Mouse (Mus musculus) ovary, postnatal 14 days (tissue): ENCODE measurements around the gene Sh3bp5.

Experiments used
- DNase-seq: peaks from one replicate; pipeline ENCODE4 v3.0.0; 2022; ENCODE audit warnings: low spot score

The Sh3bp5 gene

DNA sequence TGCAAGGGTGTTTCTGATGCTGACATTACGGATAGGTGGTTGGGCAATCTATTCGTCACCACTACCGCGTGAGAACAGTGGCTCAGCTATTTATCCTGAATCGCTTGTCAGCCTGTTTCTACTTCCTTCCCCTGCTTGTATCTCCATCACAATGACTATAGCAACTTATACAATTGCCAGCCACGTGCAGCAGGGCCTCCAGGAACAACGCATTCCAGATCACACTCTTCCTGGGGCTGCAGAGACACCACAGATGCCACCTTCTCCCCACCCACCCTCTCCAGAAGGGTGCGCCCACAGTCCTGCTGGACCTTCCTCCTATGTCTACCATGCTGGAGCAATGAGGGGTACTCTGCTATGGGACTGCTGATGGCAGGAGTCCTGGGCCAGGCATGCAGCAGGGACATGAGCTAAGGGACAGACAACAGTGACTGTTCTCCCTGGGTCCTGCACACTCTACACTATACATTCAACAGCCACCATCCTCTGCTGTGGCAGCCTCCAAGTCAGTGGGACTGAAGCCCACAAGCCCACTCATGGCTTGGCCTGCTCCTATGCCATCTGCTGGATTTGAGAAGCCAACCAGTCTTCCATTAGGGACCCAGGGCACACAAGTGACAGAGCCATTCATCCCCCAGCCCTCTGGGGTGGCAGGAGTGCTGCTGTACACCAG, 42.9 kb downstream of the Sh3bp5 start:
- no peak for DNase-seq

- no peak for DNase-seq
These were observed 43.6 kb downstream of the Sh3bp5 start for GRCm38 (mm10) chr14:31392300-31392699.

- no peak for DNase-seq
These were observed 46.3 kb downstream of the Sh3bp5 start for GRCm38 (mm10) chr14:31389421-31390147.

DNA sequence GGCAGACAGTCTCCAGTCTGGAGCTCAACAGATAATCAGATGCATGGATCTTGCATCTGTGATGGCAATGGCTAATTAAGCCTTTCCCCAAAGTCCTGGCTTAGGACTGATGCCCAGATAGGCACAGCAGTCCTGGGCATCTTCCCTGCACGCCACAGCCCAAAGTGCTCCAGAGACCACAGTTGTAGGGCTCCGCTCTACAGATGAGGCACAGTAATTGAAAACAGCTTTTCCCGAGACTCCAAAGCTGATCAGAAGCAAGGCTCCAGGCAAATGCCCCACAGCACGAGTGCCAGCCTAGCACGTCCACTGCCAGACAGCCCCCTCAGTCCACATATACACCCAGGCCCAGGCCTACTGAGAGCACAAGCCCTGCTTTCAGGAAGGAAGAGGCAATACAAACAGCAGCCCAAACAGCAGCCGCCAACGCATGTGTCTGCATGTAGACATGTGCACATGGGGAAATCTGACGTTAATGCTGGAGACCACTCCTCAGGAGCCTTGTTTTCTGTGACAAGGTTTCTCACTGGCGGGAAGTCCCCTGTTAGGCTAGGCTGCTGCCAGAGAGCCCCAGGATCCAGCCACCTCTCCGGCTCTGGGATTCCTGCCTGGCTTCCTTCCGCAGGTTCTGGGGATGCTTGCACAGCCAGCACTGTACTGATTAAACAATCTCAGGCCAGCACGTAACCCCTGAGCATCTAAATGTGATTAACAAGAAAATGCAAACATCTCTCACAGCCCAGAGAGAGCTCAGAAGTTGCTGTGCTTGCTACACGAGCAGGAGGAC, 47.6 kb downstream of the Sh3bp5 start:
- DNase-seq: no peak

- DNase-seq: no peak
These were observed 48.4 kb downstream of the Sh3bp5 start for GRCm38 (mm10) chr14:31387301-31387981.

GRCm38 (mm10) chr14:31385977-31386697, 49.7 kb downstream of the Sh3bp5 start:
- DNase-seq: peak; percentile 81

DNA sequence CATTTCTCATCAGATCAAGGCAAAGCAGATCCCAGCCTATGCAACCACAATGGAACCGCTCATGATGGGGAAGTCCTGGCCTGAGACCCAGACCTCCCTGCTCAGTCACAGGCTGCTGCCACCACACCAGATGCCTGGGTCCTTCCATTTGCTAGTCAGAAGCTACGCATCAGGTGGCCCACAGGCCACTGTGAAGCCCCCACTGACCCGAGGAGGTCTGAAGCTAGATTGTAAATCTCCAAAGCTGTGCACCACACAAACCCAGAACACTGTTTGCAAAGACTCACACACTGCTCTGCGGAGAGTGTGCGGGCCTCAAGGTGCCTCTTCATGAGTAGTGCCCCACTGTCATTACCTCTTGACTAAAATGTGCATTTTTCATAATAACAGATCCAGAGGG, 50.5 kb downstream of the Sh3bp5 start:
- no peak for DNase-seq

DNA sequence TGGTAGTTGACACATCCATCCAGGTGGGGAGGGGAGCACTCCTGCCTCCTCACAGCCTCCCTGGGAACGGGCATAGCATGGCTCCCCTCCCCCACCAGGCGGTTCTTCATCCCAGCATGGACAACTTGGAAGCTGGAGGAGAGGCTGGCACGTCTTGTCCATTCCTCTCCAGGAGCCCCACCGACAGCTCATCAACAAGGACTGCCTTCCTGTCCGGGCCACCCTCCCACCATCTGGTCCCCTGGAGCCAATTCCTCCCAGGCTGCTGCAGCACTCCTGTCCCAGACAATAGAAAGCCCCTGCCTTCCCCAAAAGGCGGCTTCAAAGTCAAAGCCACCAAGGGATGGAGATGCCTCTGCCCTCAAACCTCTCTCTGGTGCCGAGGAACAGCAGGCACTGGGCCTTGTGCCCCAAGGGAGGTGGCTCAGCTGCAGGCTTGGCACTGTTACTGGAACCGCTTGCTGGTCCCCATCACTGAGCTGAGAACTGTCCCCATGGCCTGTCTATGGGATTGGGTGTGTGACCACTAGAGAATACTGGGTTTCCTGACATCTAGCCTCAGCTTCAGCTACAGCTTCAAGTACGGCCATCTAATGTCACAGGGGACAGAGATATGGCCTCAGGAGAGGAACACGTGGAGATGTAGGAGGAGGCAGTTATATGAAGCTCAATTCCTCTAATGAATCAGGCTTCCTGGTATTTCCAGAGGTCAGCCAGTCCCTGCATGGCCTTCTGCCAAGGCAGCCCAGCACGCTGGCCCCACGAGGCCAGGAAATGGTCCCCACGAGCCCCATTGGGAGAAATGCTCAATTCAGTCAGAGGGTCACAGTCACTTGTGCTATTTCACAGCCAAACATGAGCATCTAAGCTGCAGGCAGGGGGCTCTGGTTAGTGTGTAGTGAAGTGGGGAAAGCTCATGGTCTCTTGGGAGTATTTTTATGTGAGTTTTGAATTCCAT, 51.2 kb downstream of the Sh3bp5 start:
- no peak for DNase-seq

- no peak for DNase-seq
These were observed 52.3 kb downstream of the Sh3bp5 start for GRCm38 (mm10) chr14:31383470-31384050.

DNA sequence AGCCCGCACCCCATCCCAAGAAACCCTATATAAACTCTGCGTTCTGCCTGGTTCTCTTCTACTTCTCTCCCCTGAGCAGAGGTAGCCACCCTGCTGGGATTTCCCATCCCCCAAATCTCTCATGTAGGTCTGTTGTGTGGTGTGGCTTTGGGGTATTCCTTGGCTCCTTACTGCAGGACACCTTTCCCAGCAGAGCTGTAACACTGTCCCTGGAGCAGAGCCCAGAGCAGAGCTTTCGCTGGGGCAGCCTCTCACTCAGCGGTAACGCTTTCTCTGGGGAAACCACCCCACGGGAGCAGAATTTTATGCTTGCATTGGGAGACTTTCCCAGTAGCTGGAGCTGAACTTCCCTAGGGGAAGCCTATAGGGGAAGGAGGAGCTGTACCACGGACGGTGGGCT, 53.6 kb downstream of the Sh3bp5 start:
- no peak for DNase-seq

GRCm38 (mm10) chr14:31376331-31376730, 59.5 kb downstream of the Sh3bp5 start:
- no peak for DNase-seq

DNA sequence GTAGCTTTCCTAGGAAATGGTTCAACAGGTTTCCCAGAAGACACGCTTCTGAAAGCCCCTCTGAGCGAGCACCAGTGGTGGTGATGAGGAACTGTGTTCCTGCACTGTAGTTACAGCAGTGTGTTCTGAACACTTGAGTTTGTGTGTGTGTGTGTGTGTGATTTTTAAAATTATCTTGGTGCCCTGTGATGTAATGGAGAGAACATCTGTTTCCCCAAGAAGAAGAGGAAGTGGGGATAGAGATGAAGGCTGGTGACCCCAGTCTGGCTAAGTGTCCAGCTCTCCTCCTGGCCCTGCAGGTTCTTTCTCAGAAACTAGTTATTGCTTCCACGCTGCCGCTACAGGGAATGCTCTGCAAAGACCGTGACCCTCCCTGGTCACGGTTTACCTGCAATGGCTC, 61.5 kb downstream of the Sh3bp5 start:
- DNase-seq: no peak

GRCm38 (mm10) chr14:31369377-31369776, 66.5 kb downstream of the Sh3bp5 start:
- no peak for DNase-seq

GRCm38 (mm10) chr14:31367951-31368350, 67.9 kb downstream of the Sh3bp5 start:
- DNase-seq: no peak

- peak; percentile 36 for DNase-seq
These were observed 70.5 kb downstream of the Sh3bp5 start for GRCm38 (mm10) chr14:31365350-31365749.

DNA sequence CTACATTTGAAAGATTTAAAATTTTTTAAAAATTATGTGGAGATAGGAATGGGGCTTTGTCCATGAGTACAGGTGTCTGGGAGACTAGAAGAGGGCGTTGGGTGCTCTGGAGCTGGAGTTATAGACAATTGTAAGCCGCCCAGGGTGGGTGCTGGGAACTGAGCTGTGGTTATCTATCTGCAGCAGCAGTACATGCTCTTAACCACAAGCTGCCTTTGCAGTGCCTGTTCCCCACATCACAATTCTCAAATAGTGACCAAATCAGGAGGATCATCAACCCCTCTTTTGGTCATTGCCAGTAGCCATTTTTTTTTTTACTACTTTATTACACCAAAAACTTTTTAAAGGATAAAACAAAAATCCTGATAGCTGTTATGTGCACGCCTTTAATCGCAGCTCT, 71.3 kb downstream of the Sh3bp5 start:
- DNase-seq: no peak

GRCm38 (mm10) chr14:31362236-31362635, 73.6 kb downstream of the Sh3bp5 start:
- DNase-seq: no peak

DNA sequence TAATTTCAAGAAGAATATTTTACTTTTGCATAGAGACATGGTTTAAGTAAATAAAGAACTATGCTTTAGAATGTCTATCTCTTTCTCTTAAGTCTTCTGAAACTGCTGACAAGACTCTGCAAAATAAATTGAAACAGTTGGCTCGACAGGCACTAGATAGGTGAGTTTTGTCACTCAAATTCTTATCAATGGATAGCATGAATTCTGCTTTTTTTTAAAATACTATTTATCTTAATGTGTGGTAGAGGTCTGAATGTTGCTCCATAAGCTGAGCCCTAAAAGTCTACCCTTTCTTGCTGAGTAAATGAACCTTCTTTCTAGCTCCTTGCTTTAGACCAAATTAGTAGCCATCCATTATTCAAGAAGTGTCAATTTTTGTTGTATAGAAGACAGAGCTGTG, 90.5 kb downstream of the Sh3bp5 start:
- DNase-seq: no peak

DNA sequence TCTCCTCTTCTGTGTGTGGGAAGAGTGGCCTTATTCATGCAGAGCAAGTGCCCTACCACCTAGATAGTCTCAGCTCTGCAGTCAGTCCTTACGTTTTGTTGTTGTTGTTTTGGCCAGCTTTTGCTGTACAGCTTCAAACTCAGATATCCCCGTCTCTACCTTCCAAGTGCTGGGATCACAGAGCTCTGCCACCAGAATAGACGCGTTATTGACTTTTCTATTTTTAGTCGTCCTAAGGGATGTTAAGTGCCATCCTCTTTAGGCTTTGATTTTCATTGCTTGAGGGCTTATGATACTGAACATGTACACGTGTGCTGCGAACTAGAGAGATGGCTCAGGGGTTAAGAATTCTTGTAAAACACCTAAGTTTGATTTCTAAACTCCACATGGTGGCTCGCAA, 92.6 kb downstream of the Sh3bp5 start:
- no peak for DNase-seq

DNA sequence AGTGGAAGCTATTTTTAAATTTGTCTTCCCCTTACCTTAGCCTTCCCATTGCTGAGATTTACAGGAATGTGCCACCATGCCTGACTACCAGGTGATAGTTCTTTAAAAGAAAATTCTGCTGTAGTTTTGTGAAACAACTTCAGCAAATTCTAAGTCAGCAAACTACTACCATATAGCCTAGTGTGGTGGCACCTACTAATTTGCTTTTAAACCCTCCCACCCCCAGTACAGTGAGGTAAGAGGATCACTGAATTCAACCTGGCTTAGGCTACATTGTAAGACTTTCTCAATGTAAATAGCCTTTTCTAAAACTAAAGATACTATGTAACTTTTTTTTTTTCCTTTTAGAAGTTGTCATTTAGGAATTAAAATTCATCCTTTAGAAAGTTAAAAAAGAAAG, 97.9 kb downstream of the Sh3bp5 start:
- DNase-seq: no peak
